10 mouse cellular contexts compared by ENCODE assay signal in genomic region chr10:76694765-76695164, GRCm38 (mm10). TPM values are rescaled to one million over a fixed set of nuclear protein-coding genes. Genes with fewer than 3 reads are reported as not detected.
A peak's percentile ranks its signal among the peaks of the same experiment; 100 is the strongest.
DNase-seq lines count a peak whose midpoint lies in the region; ATAC-seq and TF ChIP-seq lines count a peak whose summit lies in the region.
"Had no signal": no experiment of that assay in that cellular context is flagged by ENCODE, and none has a peak within 500 bp of the region (broad histone marks: within the 10 kb centered on the region; RNA-seq: fewer than 3 reads in every experiment).

No protein-coding gene starts in this region.

- no peaks in the 10 kb centered on the region for H3K4me1 ChIP-seq in MEL (ENCODE audit: control insufficient read depth in 1 of 2, insufficient read depth in 2 of 2, low read length in 2 of 2)
- H3K4me1 ChIP-seq in heart, embryonic 15.5 days (replicated peaks): peaks cover 16% of the 10 kb centered on the region
- peaks cover 11% of the 10 kb centered on the region for H3K4me1 ChIP-seq in limb, embryonic 15.5 days
- H3K4me1 ChIP-seq in midbrain, embryonic 13.5 days (replicated peaks): no peaks in the 10 kb centered on the region
- H3K4me1 ChIP-seq: liver, embryonic 13.5 days had no signal

- no peak overlapping the region for H3K27ac ChIP-seq in MEL (ENCODE audit: control insufficient read depth, low read depth, low read length)
- H3K27ac ChIP-seq in heart, embryonic 15.5 days: peak overlapping the region; percentile 56
- peak overlapping the region; percentile 70 for H3K27ac ChIP-seq in limb, embryonic 15.5 days
- H3K27ac ChIP-seq in midbrain, embryonic 13.5 days: no peak overlapping the region
- H3K27ac ChIP-seq: liver, embryonic 13.5 days had no signal

- ATAC-seq in heart, embryonic 15.5 days (replicated peaks; ENCODE audit: insufficient number of reproducible peaks, insufficient read depth, low FRiP score, low read depth): peak; percentile 72
- ATAC-seq in limb, embryonic 15.5 days (ENCODE audit: insufficient number of reproducible peaks, low FRiP score, low TSS enrichment, low read depth): no peak
- ATAC-seq in midbrain, embryonic 13.5 days: no peak

- no peaks in the 10 kb centered on the region for H3K79me2 ChIP-seq in MEL (ENCODE audit: control insufficient read depth, insufficient read depth, low read length, poor library complexity)

- no peaks in the 10 kb centered on the region for H3K36me3 ChIP-seq in MEL (ENCODE audit: control insufficient read depth in 1 of 2, insufficient read depth in 2 of 2, low read length in 2 of 2)
- no peaks in the 10 kb centered on the region for H3K36me3 ChIP-seq in heart, embryonic 15.5 days
- no peaks in the 10 kb centered on the region for H3K36me3 ChIP-seq in limb, embryonic 15.5 days
- H3K36me3 ChIP-seq in midbrain, embryonic 13.5 days: no peaks in the 10 kb centered on the region
- H3K36me3 ChIP-seq: liver, embryonic 13.5 days had no signal

- TF ChIP-seq RAD21 in MEL (IDR thresholded peaks at IDR 0.05; ENCODE audit: low read depth, low read length): no peak

- no peak overlapping the region for H3K4me3 ChIP-seq in MEL (ENCODE audit: control insufficient read depth in 1 of 2, insufficient read depth in 1 of 2, low read depth in 2 of 2, low read length in 2 of 2)
- no peak overlapping the region for H3K4me3 ChIP-seq in heart, embryonic 15.5 days
- no peak overlapping the region for H3K4me3 ChIP-seq in limb, embryonic 15.5 days
- no peak overlapping the region for H3K4me3 ChIP-seq in midbrain, embryonic 13.5 days (replicated peaks)
- H3K4me3 ChIP-seq: liver, embryonic 13.5 days had no signal

- peaks cover 4 to 5% of the 10 kb centered on the region in 2 experiments; a peak in 3 of 4 replicates for H3K27me3 ChIP-seq in MEL (ENCODE audit: control insufficient read depth in 1 of 2, insufficient read depth in 2 of 2, low read length in 2 of 2)
- H3K27me3 ChIP-seq in heart, embryonic 15.5 days: no peaks in the 10 kb centered on the region
- H3K27me3 ChIP-seq in limb, embryonic 15.5 days: no peaks in the 10 kb centered on the region
- H3K27me3 ChIP-seq in midbrain, embryonic 13.5 days: no peaks in the 10 kb centered on the region
- H3K27me3 ChIP-seq: liver, embryonic 13.5 days had no signal

- WGBS in heart, embryonic 15.5 days: 14% methylated on average over 7 of the region's 7 CpGs
- 33% methylated on average over 7 of the region's 7 CpGs for WGBS in limb, embryonic 15.5 days
- WGBS in midbrain, embryonic 13.5 days: 44% methylated on average over 7 of the region's 7 CpGs

- no peak for TF ChIP-seq POLR2A in MEL (IDR thresholded peaks at IDR 0.05; ENCODE audit: control insufficient read depth in 1 of 2, insufficient read depth in 1 of 2, low read depth in 1 of 2, low read length in 2 of 2, poor library complexity in 1 of 2)

- no peak for TF ChIP-seq EP300 in MEL (IDR thresholded peaks at IDR 0.05; ENCODE audit: low read depth in 1 of 2, low read length in 2 of 2)

- TF ChIP-seq CTCF in MEL (IDR thresholded peaks at IDR 0.05 in 2 of 3, conservative IDR thresholded peaks at IDR 0.05 in 1 of 3; ENCODE audit: control insufficient read depth in 1 of 3, insufficient read depth in 1 of 3, low read depth in 2 of 3, low read length in 3 of 3, poor library complexity in 1 of 3, severe bottlenecking in 1 of 3): no peak

- H3K4me2 ChIP-seq in heart, embryonic 15.5 days: no peak overlapping the region
- H3K4me2 ChIP-seq in limb, embryonic 15.5 days: no peak overlapping the region
- no peak overlapping the region for H3K4me2 ChIP-seq in midbrain, embryonic 13.5 days (replicated peaks)
- H3K4me2 ChIP-seq: liver, embryonic 13.5 days had no signal

- no peaks in the 10 kb centered on the region for H3K9me3 ChIP-seq in MEL (replicated peaks; ENCODE audit: insufficient read depth, low read length)
- no peaks in the 10 kb centered on the region for H3K9me3 ChIP-seq in heart, embryonic 15.5 days (replicated peaks)
- no peaks in the 10 kb centered on the region for H3K9me3 ChIP-seq in limb, embryonic 15.5 days
- no peaks in the 10 kb centered on the region for H3K9me3 ChIP-seq in midbrain, embryonic 13.5 days
- H3K9me3 ChIP-seq: liver, embryonic 13.5 days had no signal

- no peak overlapping the region for H3K9ac ChIP-seq in MEL (ENCODE audit: control insufficient read depth, low read depth, low read length, poor library complexity, severe bottlenecking)
- no peak overlapping the region for H3K9ac ChIP-seq in heart, embryonic 15.5 days
- no peak overlapping the region for H3K9ac ChIP-seq in limb, embryonic 15.5 days
- no peak overlapping the region for H3K9ac ChIP-seq in midbrain, embryonic 13.5 days (replicated peaks)
- H3K9ac ChIP-seq: liver, embryonic 13.5 days had no signal

- peak; percentile 59 for DNase-seq in gastrocnemius, postnatal 25 days
- no peak for DNase-seq in gastrocnemius, postnatal 10 days
- peak; percentile 4 for DNase-seq in MEL (ENCODE audit: low read depth, low spot score)
- DNase-seq in layer of hippocampus, adult 18-20 months (ENCODE audit: low spot score in 2 of 2): no peak
- DNase-seq in left cerebral cortex, adult 8-10 months (ENCODE audit: low spot score in 2 of 2): no peak
- DNase-seq: liver, embryonic 13.5 days; thymus, postnatal 25 days had no signal

TF ChIP-seq in MEL, 35 proteins besides CTCF, POLR2A, EP300 and RAD21:
- TF ChIP-seq HCFC1 (IDR thresholded peaks at IDR 0.05; ENCODE audit: low read depth, low read length) (no peak), ZNF384 (IDR thresholded peaks at IDR 0.05; ENCODE audit: low read depth, low read length) (no peak), MAZ (IDR thresholded peaks at IDR 0.05; ENCODE audit: low read depth, low read length) (no peak), USF1 (IDR thresholded peaks at IDR 0.05; ENCODE audit: low read depth, low read length) (no peak), CHD1 (IDR thresholded peaks at IDR 0.05; ENCODE audit: low read depth, low read length) (no peak)

RNA-seq across cellular contexts. Expression of gene Col6a1, which starts 31.2 kb away (rescaled TPM):
- total RNA-seq in gastrocnemius, postnatal 25 days (2021): 100 to 1,000 TPM in 1 of 2 experiments, 10 to 100 TPM in 1; 89.8 to 102 TPM
- total RNA-seq in gastrocnemius, postnatal 10 days (2021): 100 to 1,000 TPM; 336 to 400 TPM
- not detected in 2 replicates for total RNA-seq in MEL (2012; rRNA removed)
- not detected for polyA plus RNA-seq in MEL (2012; ENCODE audit: insufficient read depth in 1 of 2, insufficient read length in 2 of 2, low read depth in 1 of 2, low replicate concordance in 2 of 2, missing spikeins in 1 of 2)
- polyA plus RNA-seq in heart, embryonic 15.5 days (2015; fragmentation: Nextera tagmentation; extraction: Ambion mirVana): 90.9 and 128 TPM in 2 replicates
- polyA plus RNA-seq in limb, embryonic 15.5 days (2015; fragmentation: Nextera tagmentation; extraction: Ambion mirVana): 441 and 563 TPM in 2 replicates
- total RNA-seq in layer of hippocampus, adult 18-20 months (2021): 10 to 100 TPM; 31.4 to 36.0 TPM
- polyA plus RNA-seq in midbrain, embryonic 13.5 days (2015; fragmentation: Nextera tagmentation; extraction: Ambion mirVana): 10.1 and 12.7 TPM in 2 replicates
- total RNA-seq in left cerebral cortex, adult 8-10 months (2022): 10 to 100 TPM; 48.8 to 56.0 (median 51.9) TPM

Comparison
In these comparisons a context has a peak if more than half of its experiments do, and no peak if none do; other contexts are left out.
1. DNase-seq: peak in gastrocnemius, postnatal 25 days (single experiment) and MEL (single experiment); none in gastrocnemius, postnatal 10 days (single experiment), layer of hippocampus, adult 18-20 months (0 of 2) and left cerebral cortex, adult 8-10 months (0 of 2).
2. H3K27ac ChIP-seq: peak in heart, embryonic 15.5 days (single experiment) and limb, embryonic 15.5 days (single experiment); none in MEL (single experiment) and midbrain, embryonic 13.5 days (single experiment).
3. RNA of gene Col6a1, which starts 31.2 kb away (total RNA-seq): 336 to 400 TPM in gastrocnemius, postnatal 10 days, 89.8 to 102 TPM in gastrocnemius, postnatal 25 days, 48.8 to 56.0 TPM in left cerebral cortex, adult 8-10 months and 31.4 to 36.0 TPM in layer of hippocampus, adult 18-20 months; not detected in MEL; every median in the first group is over 10 times any median in the second.